Mouse (Mus musculus) right cerebral cortex, postnatal 36 days (tissue): ENCODE measurements around the gene Wbp2.
A peak's percentile ranks its signal among the peaks of the same experiment; 100 is the strongest.

Source experiments
- DNase-seq, 2 experiments: peaks; one replicate each; pipeline ENCODE4 v3.0.0; 2022; ENCODE audit warnings: low spot score in 2 of 2, mixed read lengths in 1 of 2

Gene Wbp2

GRCm38 (mm10) chr11:116062521-116062920 lies 24.3 kb downstream of the Wbp2 start:
- DNase-seq: no peak

GRCm38 (mm10) chr11:116061641-116062415 lies 25.0 kb downstream of the Wbp2 start:
- DNase-seq: peak; percentile 57 to 70

GRCm38 (mm10) chr11:116060596-116060995 lies 26.2 kb downstream of the Wbp2 start:
- DNase-seq: no peak

- DNase-seq: no peak
Measured at GRCm38 (mm10) chr11:116059691-116060025, 27.1 kb downstream of the Wbp2 start.

GRCm38 (mm10) chr11:116058868-116059690 lies 27.7 kb downstream of the Wbp2 start:
- no peak for DNase-seq

- peak; percentile 42 to 70 for DNase-seq
Measured at GRCm38 (mm10) chr11:116058022-116058614, 28.7 kb downstream of the Wbp2 start.

- no peak for DNase-seq
Measured at GRCm38 (mm10) chr11:116057237-116057881, 29.4 kb downstream of the Wbp2 start.

GRCm38 (mm10) chr11:116055873-116056272 lies 30.9 kb downstream of the Wbp2 start:
- no peak for DNase-seq

- no peak for DNase-seq
Measured at GRCm38 (mm10) chr11:116053510-116054229, 33.1 kb downstream of the Wbp2 start.

- DNase-seq: no peak
Measured at GRCm38 (mm10) chr11:116050196-116050595, 36.6 kb downstream of the Wbp2 start.

- no peak for DNase-seq
Measured at GRCm38 (mm10) chr11:116049610-116050009, 37.2 kb downstream of the Wbp2 start.

GRCm38 (mm10) chr11:116045173-116045572 lies 41.6 kb downstream of the Wbp2 start:
- no peak for DNase-seq

- no peak for DNase-seq
Measured at GRCm38 (mm10) chr11:116043286-116043685, 43.5 kb downstream of the Wbp2 start.

GRCm38 (mm10) chr11:116042372-116043138 lies 44.2 kb downstream of the Wbp2 start:
- no peak for DNase-seq

GRCm38 (mm10) chr11:116041833-116042232 lies 45.0 kb downstream of the Wbp2 start:
- DNase-seq: no peak

GRCm38 (mm10) chr11:116040593-116040992 lies 46.2 kb downstream of the Wbp2 start:
- DNase-seq: no peak

GRCm38 (mm10) chr11:116037826-116038225 lies 49.0 kb downstream of the Wbp2 start:
- no peak for DNase-seq

- DNase-seq: no peak
Measured at GRCm38 (mm10) chr11:116036671-116037070, 50.1 kb downstream of the Wbp2 start.

- no peak for DNase-seq
Measured at GRCm38 (mm10) chr11:116034584-116034983, 52.2 kb downstream of the Wbp2 start.
